Mouse (Mus musculus) erythroblast, embryonic 14.5 days (primary cell): ENCODE results near the gene Pxt1.

ENCODE experiments used
- GATA1 ChIP-seq: IDR thresholded peaks from 2 replicates; pipeline ENCODE4 v1.6.1; 2012; ENCODE audit warnings: low read length, inconsistent platforms, mixed read lengths
- TAL1 ChIP-seq: IDR thresholded peaks from 3 replicates; pipeline ENCODE4 v1.6.1; 2012; ENCODE audit warnings: low read length, inconsistent platforms, mixed read lengths

- no peak for TF ChIP-seq TAL1
- no peak for TF ChIP-seq GATA1
These were observed 16.6 kb downstream of the Pxt1 start for GRCm38 (mm10) chr17:28926866-28927635.
